In genomic region chr3:51661376-51661775, GRCm38 (mm10) we compare ENCODE assay signal across 14 mouse cellular contexts. TPM values are rescaled to one million over a fixed set of nuclear protein-coding genes. Genes with fewer than 3 reads are reported as not detected.
DNase-seq lines count a peak whose midpoint lies in the region; ATAC-seq and TF ChIP-seq lines count a peak whose summit lies in the region.
"Had no signal": no experiment of that assay in that cellular context is flagged by ENCODE, and none has a peak within 500 bp of the region (broad histone marks: within the 10 kb centered on the region; RNA-seq: fewer than 3 reads in every experiment).

No protein-coding gene starts in this region.

- TF ChIP-seq CTCF in cerebellum, adult 2 months (IDR thresholded peaks at IDR 0.05; ENCODE audit: borderline replicate concordance, insufficient read depth, low read depth, low read length), result no peak

- H3K9me3 ChIP-seq in lung, embryonic 15.5 days, result no peaks in the 10 kb centered on the region
- no peaks in the 10 kb centered on the region for H3K9me3 ChIP-seq in stomach, embryonic 15.5 days
- H3K9me3 ChIP-seq in hindbrain, embryonic 14.5 days (ENCODE audit: control insufficient read depth, low read length), result no peaks in the 10 kb centered on the region
- H3K9me3 ChIP-seq: hindbrain, embryonic 12.5 days; midbrain, embryonic 12.5 days; neural tube, embryonic 13.5 days had no signal

- no peak overlapping the region for H3K9ac ChIP-seq in lung, embryonic 15.5 days
- H3K9ac ChIP-seq in stomach, embryonic 15.5 days, result no peak overlapping the region
- no peak overlapping the region for H3K9ac ChIP-seq in hindbrain, embryonic 14.5 days
- H3K9ac ChIP-seq: hindbrain, embryonic 12.5 days; lung, embryonic 14.5 days; midbrain, embryonic 12.5 days; neural tube, embryonic 13.5 days had no signal

- no peak overlapping the region for H3K4me2 ChIP-seq in lung, embryonic 15.5 days
- peak overlapping the region; percentile 37 for H3K4me2 ChIP-seq in stomach, embryonic 15.5 days
- H3K4me2 ChIP-seq in hindbrain, embryonic 14.5 days (replicated peaks), result no peak overlapping the region
- H3K4me2 ChIP-seq: hindbrain, embryonic 12.5 days; lung, embryonic 14.5 days; midbrain, embryonic 12.5 days; neural tube, embryonic 13.5 days had no signal

- no peak for DNase-seq in lung, adult 18-20 months
- DNase-seq in adipocyte (ENCODE audit: low spot score), result peak; percentile 42
- peak; percentile 30 for DNase-seq in liver
- DNase-seq in kidney, postnatal 36 days, result no peak
- DNase-seq in cerebellum, adult 2 months, result no peak
- DNase-seq in hindbrain, embryonic 14.5 days (ENCODE audit: low spot score), result no peak
- DNase-seq: heart, adult 18-20 months; lung, embryonic 14.5 days had no signal

- 29% methylated on average over 5 of the region's 5 CpGs for WGBS in lung, embryonic 15.5 days
- WGBS in stomach, embryonic 15.5 days, result 35% methylated on average over 5 of the region's 5 CpGs
- WGBS in cerebellum, adult 2 months, result 82% methylated on average over 5 of the region's 5 CpGs
- 71% methylated on average over 5 of the region's 5 CpGs for WGBS in hindbrain, embryonic 14.5 days

- H3K27me3 ChIP-seq in lung, embryonic 15.5 days, result no peaks in the 10 kb centered on the region
- H3K27me3 ChIP-seq in stomach, embryonic 15.5 days (replicated peaks), result no peaks in the 10 kb centered on the region
- no peaks in the 10 kb centered on the region for H3K27me3 ChIP-seq in cerebellum, adult 2 months (ENCODE audit: control insufficient read depth, insufficient read depth, low read length)
- no peaks in the 10 kb centered on the region for H3K27me3 ChIP-seq in hindbrain, embryonic 14.5 days (ENCODE audit: control insufficient read depth, insufficient read depth, low read length)
- H3K27me3 ChIP-seq: hindbrain, embryonic 12.5 days; midbrain, embryonic 12.5 days; neural tube, embryonic 13.5 days had no signal

- TF ChIP-seq POLR2A in cerebellum, adult 2 months (IDR thresholded peaks at IDR 0.05; ENCODE audit: borderline replicate concordance, insufficient read depth, low read length), result no peak

- ATAC-seq in lung, embryonic 15.5 days (ENCODE audit: borderline replicate concordance, extremely low read depth, low FRiP score, low TSS enrichment), result no peak
- ATAC-seq in stomach, embryonic 15.5 days (ENCODE audit: insufficient read depth, low FRiP score, low read depth), result no peak
- ATAC-seq in hindbrain, embryonic 14.5 days (ENCODE audit: low FRiP score), result no peak

- H3K36me3 ChIP-seq in lung, embryonic 15.5 days, result no peaks in the 10 kb centered on the region
- H3K36me3 ChIP-seq in stomach, embryonic 15.5 days, result no peaks in the 10 kb centered on the region
- H3K36me3 ChIP-seq in hindbrain, embryonic 14.5 days (replicated peaks; ENCODE audit: control insufficient read depth, insufficient read depth), result no peaks in the 10 kb centered on the region
- H3K36me3 ChIP-seq: hindbrain, embryonic 12.5 days; midbrain, embryonic 12.5 days; neural tube, embryonic 13.5 days had no signal

- H3K27ac ChIP-seq in lung, embryonic 15.5 days, result 0 out of 2 replicates have a peak overlapping the region, but pooled peaks have one; percentile 19
- H3K27ac ChIP-seq in stomach, embryonic 15.5 days, result peak overlapping the region; percentile 82
- no peak overlapping the region for H3K27ac ChIP-seq in cerebellum, adult 2 months (ENCODE audit: insufficient read depth, low read length)
- H3K27ac ChIP-seq in hindbrain, embryonic 14.5 days, result no peak overlapping the region
- H3K27ac ChIP-seq: hindbrain, embryonic 12.5 days; kidney, postnatal 0 days; midbrain, embryonic 12.5 days; neural tube, embryonic 13.5 days had no signal

- no peak overlapping the region for H3K4me3 ChIP-seq in lung, embryonic 15.5 days
- H3K4me3 ChIP-seq in stomach, embryonic 15.5 days (replicated peaks), result peak overlapping the region; percentile 22
- no peak overlapping the region for H3K4me3 ChIP-seq in cerebellum, adult 2 months (replicated peaks; ENCODE audit: insufficient read depth, low read depth, low read length)
- H3K4me3 ChIP-seq in hindbrain, embryonic 14.5 days (replicated peaks; ENCODE audit: low read length), result no peak overlapping the region
- H3K4me3 ChIP-seq: hindbrain, embryonic 12.5 days; midbrain, embryonic 12.5 days; neural tube, embryonic 13.5 days had no signal

- peaks cover 37% of the 10 kb centered on the region for H3K4me1 ChIP-seq in lung, embryonic 15.5 days
- peaks cover 18% of the 10 kb centered on the region for H3K4me1 ChIP-seq in stomach, embryonic 15.5 days
- no peaks in the 10 kb centered on the region for H3K4me1 ChIP-seq in cerebellum, adult 2 months (ENCODE audit: control insufficient read depth, insufficient read depth, low read length)
- no peaks in the 10 kb centered on the region for H3K4me1 ChIP-seq in hindbrain, embryonic 14.5 days (replicated peaks; ENCODE audit: control insufficient read depth, insufficient read depth, low read length)
- H3K4me1 ChIP-seq: midbrain, embryonic 12.5 days; neural tube, embryonic 13.5 days had no signal

RNA-seq across cellular contexts. Expression of gene Mgst2, which starts 1.2 kb away (rescaled TPM):
- 2.8 and 3.2 TPM in 2 replicates for polyA plus RNA-seq in lung, embryonic 15.5 days (2015; fragmentation: Nextera tagmentation; extraction: Ambion mirVana)
- polyA plus RNA-seq in stomach, embryonic 15.5 days (2015; fragmentation: Nextera tagmentation; extraction: Ambion mirVana), result 30.9 and 34.6 TPM in 2 replicates
- polyA plus RNA-seq in cerebellum, adult 2 months (2012; rRNA removed), result 0.17 and 0.34 TPM in 2 replicates
- polyA plus RNA-seq in hindbrain, embryonic 14.5 days (2014; fragmentation: Nextera tagmentation; extraction: Ambion mirVana), result 0.52 and 0.82 TPM in 2 replicates

Comparison
In these comparisons a context has a peak if more than half of its experiments do, and no peak if none do; other contexts are left out.
1. H3K27ac ChIP-seq: peak in lung, embryonic 15.5 days (single experiment) and stomach, embryonic 15.5 days (single experiment); none in cerebellum, adult 2 months (single experiment) and hindbrain, embryonic 14.5 days (single experiment).
2. DNase-seq: peak in adipocyte (single experiment) and liver (single experiment); none in lung, adult 18-20 months (0 of 2), kidney, postnatal 36 days (0 of 2), cerebellum, adult 2 months (0 of 2) and hindbrain, embryonic 14.5 days (single experiment).